Mouse (Mus musculus): Measurements from ENCODE around the gene Gse1.

DNA sequence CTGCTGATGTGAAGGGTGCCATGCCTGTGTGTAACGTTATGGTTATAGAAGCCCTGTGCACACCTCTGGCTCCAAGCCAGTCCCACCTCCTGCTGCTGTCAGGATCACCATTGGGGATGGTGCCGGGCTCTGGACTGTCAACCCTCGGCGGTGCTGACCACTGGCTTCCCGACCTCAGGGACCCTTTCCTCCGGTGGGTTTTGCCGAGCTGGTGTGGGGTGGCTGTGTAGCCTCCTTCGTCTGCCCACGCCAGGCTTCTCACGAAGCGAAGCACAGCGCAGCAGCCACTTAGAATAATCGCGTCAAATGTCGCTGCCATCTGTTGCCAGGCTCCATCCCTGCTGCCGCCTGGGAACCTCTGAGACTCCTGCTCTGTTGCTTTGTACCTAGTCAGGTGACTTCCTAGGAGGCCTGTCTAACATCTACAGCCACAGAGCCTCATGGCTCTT lies 320.1 kb downstream of the Gse1 start:
- no peak for TF ChIP-seq CTCF (conservative IDR thresholded peaks at IDR 0.05; ENCODE audit: insufficient read depth, insufficient read length, low read depth, low read length)
- no peak for TF ChIP-seq POLR2A (IDR thresholded peaks at IDR 0.05; ENCODE audit: low read depth, low read length)

Measured in kidney, adult 2 months (tissue).